Mouse (Mus musculus): ENCODE measurements at regions not wholly inside any gene's neighbourhood (a gene's known extent, or its start where the extent isn't known, plus 50 kb on each side); places are given as distances from the start of the nearest gene placed in this dataset.

GRCm38 (mm10) chr7:129842303-129843122 is 250.8 kb downstream of the Wdr11 start:
- TF ChIP-seq CTCF (IDR thresholded peaks at IDR 0.05; ENCODE audit: low read depth, low read length): no peak
- no peak for TF ChIP-seq GATA1 (IDR thresholded peaks at IDR 0.05; ENCODE audit: borderline replicate concordance, low read length)

Measured in G1E (cell line).